Mouse (Mus musculus): ENCODE results near the gene Thrsp. TPM values are rescaled to one million over a fixed set of nuclear protein-coding genes. Genes with fewer than 3 reads are reported as not detected.
"Not testable (repeated sequence)": the region's sequence is repeated elsewhere in the genome, so short reads cannot be mapped to it uniquely, and the experiment has no call there.

The Thrsp gene
- polyA plus RNA-seq, 1 experiment, result not detected

- H3K4me1 ChIP-seq (ENCODE audit: control insufficient read depth, insufficient read depth, low read length), result no peaks in the 10 kb centered on the region
- H3K27ac ChIP-seq (ENCODE audit: insufficient read depth, low read length), result no peak overlapping the region
- no peak overlapping the region for H3K4me3 ChIP-seq (ENCODE audit: insufficient read depth, low read length)
- TF ChIP-seq POLR2A (IDR thresholded peaks at IDR 0.05; ENCODE audit: low read depth, low read length) (no peak), CTCF (IDR thresholded peaks at IDR 0.05; ENCODE audit: borderline replicate concordance, insufficient read depth, low read length) (no peak)
These were observed 17.0 kb upstream of the Thrsp start for GRCm38 (mm10) chr7:97434517-97434916.

DNA sequence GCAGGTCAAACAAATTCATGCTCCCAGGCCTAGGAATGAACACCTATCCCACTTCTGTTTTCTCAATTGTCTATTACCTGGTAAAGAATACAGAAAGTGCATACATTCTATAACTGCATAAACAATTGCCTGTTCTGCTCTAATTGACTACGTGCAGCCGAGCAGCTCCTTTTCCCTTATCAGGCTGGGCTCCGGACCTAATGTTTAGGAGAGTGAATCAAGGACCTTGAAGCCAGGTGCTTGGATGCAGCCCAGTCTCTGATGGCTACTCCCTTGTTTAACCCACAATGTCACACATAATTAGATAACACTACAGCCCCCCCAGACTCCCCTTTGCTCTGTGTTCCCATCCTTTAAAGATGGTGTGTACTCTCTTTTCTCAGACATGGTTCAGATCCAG is 16.0 kb upstream of the Thrsp start:
- H3K4me3 ChIP-seq (ENCODE audit: insufficient read depth, low read length); H3K4me1 ChIP-seq (ENCODE audit: control insufficient read depth, insufficient read depth, low read length); H3K27ac ChIP-seq (ENCODE audit: insufficient read depth, low read length): not testable (repeated sequence)

DNA sequence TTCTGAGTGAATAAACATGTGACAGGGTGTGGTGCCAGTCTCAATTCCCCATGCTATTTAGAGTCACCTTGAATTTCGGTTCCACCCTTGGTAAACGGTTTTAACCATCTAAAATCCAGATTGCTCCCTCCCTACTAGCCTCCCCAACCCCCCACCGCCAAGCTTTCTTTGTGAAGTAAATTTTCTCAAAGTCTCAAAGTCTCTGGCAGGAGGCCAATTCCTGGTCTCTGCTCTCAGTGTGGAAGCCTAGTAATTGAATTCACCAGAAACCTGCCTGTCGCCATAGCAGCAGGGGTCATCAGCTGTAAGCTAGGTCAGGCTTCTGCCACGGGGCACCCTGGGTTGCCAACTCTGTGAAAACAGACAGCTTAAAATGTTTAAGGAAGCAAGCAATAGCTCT is 12.2 kb upstream of the Thrsp start:
- Histone ChIP-seq H3K27ac (ENCODE audit: insufficient read depth, low read length) (no peak overlapping the region), H3K4me3 (ENCODE audit: insufficient read depth, low read length) (no peak overlapping the region), H3K4me1 (ENCODE audit: control insufficient read depth, insufficient read depth, low read length) (0 out of 2 replicates have a peak, but pooled peaks cover 2% of the 10 kb centered on the region)
- no peak for TF ChIP-seq POLR2A (IDR thresholded peaks at IDR 0.05; ENCODE audit: low read depth, low read length)
- TF ChIP-seq CTCF (IDR thresholded peaks at IDR 0.05; ENCODE audit: borderline replicate concordance, insufficient read depth, low read length), result no peak

- no peak for TF ChIP-seq CTCF (IDR thresholded peaks at IDR 0.05; ENCODE audit: borderline replicate concordance, insufficient read depth, low read length)
- no peak for TF ChIP-seq POLR2A (IDR thresholded peaks at IDR 0.05; ENCODE audit: low read depth, low read length)
- Histone ChIP-seq H3K4me3 (ENCODE audit: insufficient read depth, low read length) (no peak overlapping the region), H3K4me1 (ENCODE audit: control insufficient read depth, insufficient read depth, low read length) (0 out of 2 replicates have a peak, but pooled peaks cover 2% of the 10 kb centered on the region), H3K27ac (ENCODE audit: insufficient read depth, low read length) (no peak overlapping the region)
These were observed 10.4 kb upstream of the Thrsp start for GRCm38 (mm10) chr7:97427778-97428420.

GRCm38 (mm10) chr7:97427296-97427695 is 9.8 kb upstream of the Thrsp start:
- H3K4me1 ChIP-seq (ENCODE audit: control insufficient read depth, insufficient read depth, low read length), result 0 out of 2 replicates have a peak, but pooled peaks cover 2% of the 10 kb centered on the region
- H3K4me3 ChIP-seq (ENCODE audit: insufficient read depth, low read length), result no peak overlapping the region
- TF ChIP-seq POLR2A (IDR thresholded peaks at IDR 0.05; ENCODE audit: low read depth, low read length) (no peak), CTCF (IDR thresholded peaks at IDR 0.05; ENCODE audit: borderline replicate concordance, insufficient read depth, low read length) (no peak)
- H3K27ac ChIP-seq (ENCODE audit: insufficient read depth, low read length), result no peak overlapping the region

GRCm38 (mm10) chr7:97426566-97426965 is 9.0 kb upstream of the Thrsp start:
- TF ChIP-seq CTCF (IDR thresholded peaks at IDR 0.05; ENCODE audit: borderline replicate concordance, insufficient read depth, low read length), result no peak
- no peak for TF ChIP-seq POLR2A (IDR thresholded peaks at IDR 0.05; ENCODE audit: low read depth, low read length)
- Histone ChIP-seq H3K4me1 (ENCODE audit: control insufficient read depth, insufficient read depth, low read length) (0 out of 2 replicates have a peak, but pooled peaks cover 2% of the 10 kb centered on the region), H3K4me3 (ENCODE audit: insufficient read depth, low read length) (no peak overlapping the region), H3K27ac (ENCODE audit: insufficient read depth, low read length) (no peak overlapping the region)

- H3K4me3 ChIP-seq (ENCODE audit: insufficient read depth, low read length), result no peak overlapping the region
- TF ChIP-seq CTCF (IDR thresholded peaks at IDR 0.05; ENCODE audit: borderline replicate concordance, insufficient read depth, low read length), result peak; percentile 71
- TF ChIP-seq POLR2A (IDR thresholded peaks at IDR 0.05; ENCODE audit: low read depth, low read length), result no peak
- no peak overlapping the region for H3K27ac ChIP-seq (ENCODE audit: insufficient read depth, low read length)
- H3K4me1 ChIP-seq (ENCODE audit: control insufficient read depth, insufficient read depth, low read length), result 0 out of 2 replicates have a peak, but pooled peaks cover 2% of the 10 kb centered on the region
These were observed 7.2 kb upstream of the Thrsp start for GRCm38 (mm10) chr7:97424621-97425245.

- TF ChIP-seq CTCF (IDR thresholded peaks at IDR 0.05; ENCODE audit: borderline replicate concordance, insufficient read depth, low read length), result no peak
- no peak for TF ChIP-seq POLR2A (IDR thresholded peaks at IDR 0.05; ENCODE audit: low read depth, low read length)
- Histone ChIP-seq H3K4me3 (ENCODE audit: insufficient read depth, low read length) (no peak overlapping the region), H3K27ac (ENCODE audit: insufficient read depth, low read length) (no peak overlapping the region), H3K4me1 (ENCODE audit: control insufficient read depth, insufficient read depth, low read length) (0 out of 2 replicates have a peak, but pooled peaks cover 2% of the 10 kb centered on the region)
These were observed 6.2 kb upstream of the Thrsp start for GRCm38 (mm10) chr7:97423754-97424153.

DNA sequence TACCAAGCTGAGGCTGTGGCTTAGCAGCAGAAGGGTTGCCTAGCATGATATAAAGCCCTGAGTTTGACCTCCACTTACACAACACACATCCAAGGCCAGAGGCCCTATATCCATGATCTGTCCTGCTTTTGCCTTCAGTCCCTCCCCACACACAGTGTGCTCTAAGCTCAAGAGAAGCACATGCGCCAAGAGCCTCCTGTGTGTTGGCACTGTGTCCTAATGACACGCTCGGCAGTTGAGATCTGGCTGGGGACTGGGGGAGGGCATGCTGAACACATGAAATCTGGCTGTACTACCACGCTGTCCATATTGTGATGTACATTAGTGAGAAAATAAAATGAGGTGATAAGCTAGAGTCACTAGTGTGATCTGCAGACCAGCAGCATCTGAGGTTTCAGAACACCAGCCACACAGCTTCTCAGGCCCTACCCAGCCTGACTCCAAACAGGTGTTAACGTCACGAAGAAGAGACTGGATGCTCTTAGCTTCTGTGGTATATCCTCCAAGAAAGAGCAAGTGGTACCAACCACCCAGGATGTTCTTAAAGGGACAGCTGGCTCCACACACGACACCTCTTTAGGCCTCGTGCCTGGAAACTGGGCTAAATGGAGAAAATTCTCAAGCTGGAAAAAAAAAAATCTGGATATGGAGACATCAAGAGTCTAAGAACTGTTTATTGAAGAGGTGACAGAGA is 3.6 kb upstream of the Thrsp start:
- no peak overlapping the region for H3K27ac ChIP-seq (ENCODE audit: insufficient read depth, low read length)
- no peak for TF ChIP-seq CTCF (IDR thresholded peaks at IDR 0.05; ENCODE audit: borderline replicate concordance, insufficient read depth, low read length)
- TF ChIP-seq POLR2A (IDR thresholded peaks at IDR 0.05; ENCODE audit: low read depth, low read length), result no peak
- H3K4me3 ChIP-seq (ENCODE audit: insufficient read depth, low read length), result no peak overlapping the region
- H3K4me1 ChIP-seq (ENCODE audit: control insufficient read depth, insufficient read depth, low read length), result 0 out of 2 replicates have a peak, but pooled peaks cover 2% of the 10 kb centered on the region

GRCm38 (mm10) chr7:97420406-97420805 is 2.9 kb upstream of the Thrsp start:
- H3K4me1 ChIP-seq (ENCODE audit: control insufficient read depth, insufficient read depth, low read length), result 0 out of 2 replicates have a peak, but pooled peaks cover 2% of the 10 kb centered on the region
- TF ChIP-seq POLR2A (IDR thresholded peaks at IDR 0.05; ENCODE audit: low read depth, low read length) (no peak), CTCF (IDR thresholded peaks at IDR 0.05; ENCODE audit: borderline replicate concordance, insufficient read depth, low read length) (no peak)
- H3K4me3 ChIP-seq (ENCODE audit: insufficient read depth, low read length), result no peak overlapping the region
- H3K27ac ChIP-seq (ENCODE audit: insufficient read depth, low read length), result no peak overlapping the region
